Mouse (Mus musculus): ENCODE measurements around the gene Fam166b.

Fam166b gene

DNA sequence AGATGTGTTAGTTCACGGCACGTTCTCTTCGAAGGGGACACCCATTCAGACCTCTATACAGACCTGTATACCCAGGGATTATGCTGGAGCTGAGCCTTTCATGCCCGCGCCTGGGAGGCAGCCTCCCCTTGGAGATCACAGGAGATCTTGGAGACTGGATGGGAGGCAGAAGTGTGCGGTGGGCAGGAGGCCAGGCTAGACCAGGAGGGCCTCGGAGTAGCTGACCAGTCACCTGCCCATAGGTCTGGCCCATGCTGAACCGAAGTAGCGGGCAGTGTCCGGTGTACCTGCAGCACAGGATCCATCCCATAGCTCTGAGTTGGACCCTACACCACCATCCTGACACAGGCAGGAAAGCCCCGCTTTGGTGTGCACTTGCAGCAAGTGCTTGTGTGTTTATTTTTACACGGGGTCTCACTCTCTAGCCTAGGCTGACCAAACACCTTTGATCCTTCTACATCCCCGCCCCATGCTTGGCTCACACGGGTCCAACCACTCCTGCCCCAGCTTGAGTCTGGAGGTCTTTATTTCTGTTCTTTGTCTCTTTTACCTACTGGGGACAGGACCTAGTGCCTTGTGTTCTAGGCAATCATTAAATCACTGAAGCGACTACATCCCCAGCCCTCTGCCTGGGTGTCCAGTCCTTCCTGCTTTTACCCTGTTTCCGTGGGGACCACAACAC lies 613 bp downstream of the Fam166b start:
- DNase-seq (ENCODE audit: low read depth, low spot score): no peak

DNA sequence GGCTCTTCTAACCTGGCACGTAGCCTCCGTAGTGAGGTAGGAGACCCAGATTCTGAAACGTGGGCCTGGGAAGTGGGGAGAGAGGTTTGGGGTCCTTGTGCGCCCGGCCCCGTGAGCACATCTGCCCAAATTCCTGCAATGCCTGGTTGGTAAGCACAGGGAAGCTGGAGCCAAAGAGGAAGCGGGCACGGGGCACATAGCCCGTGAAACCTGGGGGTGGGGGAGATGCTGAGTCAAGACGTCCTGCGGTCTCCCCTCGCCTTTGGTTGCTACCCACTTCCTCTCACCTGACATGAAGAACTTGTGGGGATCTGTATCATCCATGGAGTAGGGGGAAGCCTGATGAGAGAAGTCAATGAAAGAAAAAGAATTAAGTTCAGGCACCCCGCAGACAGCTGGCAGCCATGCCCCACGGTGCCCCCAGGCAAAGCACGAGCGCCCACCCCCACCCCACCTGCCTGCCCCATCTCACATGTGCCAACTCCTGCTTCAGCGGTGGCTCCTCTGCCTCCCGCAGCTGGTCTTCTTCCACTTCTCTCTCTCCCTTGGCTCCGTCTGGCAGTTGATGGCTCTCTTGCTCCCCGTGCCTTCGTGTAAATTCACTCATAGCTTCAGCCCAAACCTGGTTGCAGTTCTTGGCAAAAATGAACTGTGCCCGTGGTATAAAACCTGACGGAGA lies 1.3 kb downstream of the Fam166b start:
- no peak for DNase-seq (ENCODE audit: low read depth, low spot score)

DNA sequence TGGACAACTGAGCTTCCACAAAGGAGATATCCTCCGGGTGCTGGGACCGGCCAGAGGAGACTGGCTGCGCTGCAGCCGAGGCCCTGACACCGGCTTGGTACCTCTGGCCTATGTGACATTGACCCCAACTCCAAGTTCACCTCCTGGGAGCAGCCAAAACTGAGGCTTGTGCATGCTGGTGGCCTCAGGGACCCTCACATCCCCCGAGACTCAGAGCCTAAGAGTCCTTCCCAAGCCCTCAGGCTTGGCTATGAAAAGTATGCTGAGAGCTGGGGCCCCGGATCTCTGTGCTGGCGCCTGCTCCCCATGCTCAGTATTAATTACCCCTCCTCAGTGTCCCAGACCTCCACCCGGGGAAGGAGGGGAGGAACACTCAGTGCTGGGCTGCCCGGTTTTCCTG lies 2.4 kb downstream of the Fam166b start:
- no peak for DNase-seq (ENCODE audit: low read depth, low spot score)

DNA sequence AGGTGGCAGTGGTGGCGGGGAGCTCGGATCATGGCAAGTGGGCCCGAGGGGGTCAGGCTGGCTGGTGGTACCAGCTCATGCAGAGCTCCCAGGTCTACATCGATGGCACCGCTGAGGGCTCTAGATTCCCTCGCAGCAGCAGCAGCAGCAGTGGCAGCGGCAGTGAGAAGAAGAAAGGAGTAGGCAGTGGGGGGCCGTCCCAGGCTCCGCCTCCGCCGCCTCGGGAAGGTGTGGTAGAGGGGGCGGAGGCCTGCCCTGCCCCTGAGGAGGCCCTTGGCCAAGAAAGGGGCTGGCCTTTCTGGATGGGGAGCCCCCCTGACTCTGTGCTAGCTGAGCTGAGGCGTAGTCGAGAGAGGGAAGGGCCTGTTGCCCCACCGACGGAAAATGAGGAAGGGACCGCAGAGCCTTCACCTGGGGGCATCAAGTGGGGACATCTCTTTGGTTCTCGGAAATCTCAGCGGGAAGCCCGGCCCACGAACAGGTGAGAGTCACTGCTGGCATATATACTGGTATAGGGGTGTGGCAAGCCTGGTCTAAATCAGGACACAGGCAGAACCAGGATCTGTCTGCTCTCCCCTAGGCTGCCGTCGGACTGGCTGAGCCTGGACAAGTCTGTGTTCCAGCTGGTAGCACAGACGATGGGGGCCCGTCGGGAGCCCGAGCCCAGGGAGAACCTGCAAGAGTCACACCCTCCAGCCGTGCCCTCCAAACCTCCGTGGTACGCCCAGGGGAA lies 3.1 kb downstream of the Fam166b start:
- no peak for DNase-seq (ENCODE audit: low read depth, low spot score)

DNA sequence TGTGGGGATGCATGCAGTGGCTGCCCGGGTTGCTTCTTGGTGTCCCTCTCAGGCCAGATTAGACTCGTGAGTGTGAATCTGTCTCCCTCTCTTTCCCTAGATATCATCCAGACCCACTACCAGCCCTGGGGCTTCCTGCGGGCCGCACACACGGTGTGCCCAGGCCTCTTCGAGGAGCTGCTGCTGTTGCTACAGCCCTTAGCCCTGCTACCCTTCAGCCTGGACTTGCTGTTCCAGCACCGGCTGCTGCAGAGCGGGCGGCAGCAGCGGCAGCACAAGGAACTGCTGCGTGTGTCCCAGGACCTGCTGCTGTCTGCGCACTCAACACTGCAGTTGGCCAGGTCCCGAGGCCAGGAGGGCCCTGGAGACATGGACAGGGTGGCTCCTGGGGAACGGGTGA lies 3.7 kb downstream of the Fam166b start:
- no peak for DNase-seq (ENCODE audit: low read depth, low spot score)

DNA sequence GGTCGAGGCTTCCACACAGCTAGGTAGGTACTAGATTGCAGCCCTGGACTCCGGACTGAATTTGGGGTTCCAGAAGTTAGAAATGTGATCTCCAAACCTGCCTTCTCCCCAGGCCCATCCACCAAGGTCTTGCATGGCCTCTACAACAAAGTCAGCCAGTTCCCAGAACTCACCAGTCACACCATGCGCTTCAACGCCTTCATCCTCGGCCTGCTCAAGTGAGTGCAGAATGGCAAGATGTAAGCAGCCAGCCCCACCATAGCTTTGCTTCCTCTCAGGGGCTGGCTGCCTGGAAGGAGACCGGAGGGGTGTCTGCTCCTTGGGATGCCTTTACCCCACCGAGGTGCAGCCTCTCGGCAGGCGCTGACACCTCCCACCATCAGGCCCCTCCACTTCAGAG lies 4.9 kb downstream of the Fam166b start:
- DNase-seq (ENCODE audit: low read depth, low spot score): no peak

DNA sequence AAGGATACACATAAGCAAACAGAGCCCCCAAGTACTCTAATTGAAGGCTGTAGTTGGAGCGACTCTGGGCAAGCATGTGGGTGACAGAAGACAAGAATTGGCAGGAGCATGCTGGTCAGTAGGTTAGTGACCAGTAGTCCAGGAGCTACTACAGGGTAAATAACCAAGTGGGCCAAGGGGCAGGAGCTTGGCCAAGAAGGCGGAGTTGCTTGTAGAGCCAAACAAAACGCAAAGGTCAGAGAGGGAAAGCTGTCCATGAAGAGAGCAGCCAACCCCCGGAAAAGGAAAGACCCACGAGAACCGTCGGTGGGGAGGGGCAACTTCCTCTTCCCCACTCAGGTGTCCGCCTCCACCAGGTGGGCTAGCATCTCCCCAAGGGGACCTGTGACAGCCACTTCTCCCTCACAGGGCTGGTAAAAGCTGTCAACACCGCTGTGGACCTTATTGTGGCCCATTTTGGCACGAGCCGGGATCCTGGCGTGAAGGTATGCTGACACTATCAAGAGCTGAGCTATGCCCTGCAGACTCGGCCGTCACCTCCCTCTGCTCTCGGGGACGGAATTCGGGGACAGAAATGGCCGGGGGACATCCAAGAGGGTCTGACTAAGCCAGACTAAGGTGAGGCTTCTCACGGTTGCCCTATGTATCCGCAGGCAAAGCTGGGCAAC lies 5.5 kb downstream of the Fam166b start:
- DNase-seq (ENCODE audit: low read depth, low spot score): no peak

DNA sequence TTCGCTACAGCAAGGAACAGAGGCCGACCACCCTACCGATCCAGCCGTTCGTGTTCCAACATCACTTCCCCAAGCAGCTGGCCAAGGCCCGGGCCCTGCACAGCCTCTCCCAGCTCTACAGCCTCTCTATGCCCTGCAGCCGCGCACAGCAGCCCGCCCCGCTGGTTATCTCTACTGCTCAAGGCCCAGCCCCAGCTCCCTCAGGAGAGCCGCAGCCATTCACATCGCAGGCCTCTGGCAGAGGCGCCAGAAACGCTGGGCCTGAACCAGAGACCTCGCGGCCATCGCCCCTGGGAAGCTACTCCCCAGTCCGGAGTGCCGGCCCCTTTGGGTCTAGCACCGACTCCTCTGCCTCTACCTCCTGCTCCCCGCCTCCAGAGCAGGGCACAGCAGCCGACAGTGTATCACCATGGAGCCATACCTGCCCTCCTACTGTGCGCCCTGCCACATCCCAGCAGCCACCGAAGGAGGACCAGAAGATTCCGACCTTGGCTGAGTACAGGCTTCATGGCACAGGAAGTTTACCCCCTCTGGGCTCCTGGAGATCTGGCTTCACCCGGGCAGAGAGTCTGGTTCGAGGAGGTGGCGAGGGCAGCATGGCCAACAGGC lies 7.2 kb downstream of the Fam166b start:
- no peak for DNase-seq (ENCODE audit: low read depth, low spot score)

DNA sequence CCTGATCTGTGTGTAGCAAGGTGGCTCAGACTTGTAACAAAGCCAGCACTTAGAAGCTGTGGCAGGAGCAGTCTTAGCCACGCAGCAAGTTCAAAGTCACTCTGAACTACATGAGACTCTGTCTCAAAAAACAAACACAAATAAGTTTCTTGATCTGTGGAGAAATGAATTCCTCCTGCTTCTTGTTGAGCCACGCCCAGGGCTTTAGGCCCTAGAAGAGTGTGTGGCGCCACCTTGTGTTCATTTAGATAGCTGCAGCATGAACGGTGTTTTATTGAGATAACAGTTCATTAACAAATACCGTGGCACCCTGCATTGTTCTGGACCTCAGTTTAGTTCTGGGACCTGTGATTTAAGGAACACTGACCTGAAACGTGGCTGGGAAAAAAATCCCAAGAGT lies 8.6 kb downstream of the Fam166b start:
- DNase-seq (ENCODE audit: low read depth, low spot score): no peak

DNA sequence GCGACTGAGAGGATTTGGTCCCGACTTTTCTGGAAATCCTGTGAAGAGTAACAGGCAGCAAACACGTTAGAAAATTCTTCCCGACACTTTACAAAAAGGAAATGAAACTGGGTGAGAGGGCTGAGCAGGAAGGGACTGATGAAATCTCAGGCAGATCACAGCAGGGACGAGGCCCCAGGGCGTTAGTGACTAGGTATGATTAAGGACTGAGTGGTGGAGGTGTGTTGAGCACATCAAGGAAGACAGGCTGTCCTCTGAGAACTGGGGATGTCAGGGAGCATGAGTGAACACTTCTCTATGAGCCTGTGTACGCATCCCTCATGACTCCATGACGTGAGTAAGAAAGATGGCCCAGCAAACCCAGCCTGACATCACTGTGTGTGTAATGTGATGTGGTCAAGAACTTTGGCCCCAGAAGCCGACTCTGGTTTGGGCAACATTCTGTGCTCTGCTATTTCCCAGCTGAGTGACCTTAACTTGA lies 9.1 kb downstream of the Fam166b start:
- DNase-seq (ENCODE audit: low read depth, low spot score): no peak

DNA sequence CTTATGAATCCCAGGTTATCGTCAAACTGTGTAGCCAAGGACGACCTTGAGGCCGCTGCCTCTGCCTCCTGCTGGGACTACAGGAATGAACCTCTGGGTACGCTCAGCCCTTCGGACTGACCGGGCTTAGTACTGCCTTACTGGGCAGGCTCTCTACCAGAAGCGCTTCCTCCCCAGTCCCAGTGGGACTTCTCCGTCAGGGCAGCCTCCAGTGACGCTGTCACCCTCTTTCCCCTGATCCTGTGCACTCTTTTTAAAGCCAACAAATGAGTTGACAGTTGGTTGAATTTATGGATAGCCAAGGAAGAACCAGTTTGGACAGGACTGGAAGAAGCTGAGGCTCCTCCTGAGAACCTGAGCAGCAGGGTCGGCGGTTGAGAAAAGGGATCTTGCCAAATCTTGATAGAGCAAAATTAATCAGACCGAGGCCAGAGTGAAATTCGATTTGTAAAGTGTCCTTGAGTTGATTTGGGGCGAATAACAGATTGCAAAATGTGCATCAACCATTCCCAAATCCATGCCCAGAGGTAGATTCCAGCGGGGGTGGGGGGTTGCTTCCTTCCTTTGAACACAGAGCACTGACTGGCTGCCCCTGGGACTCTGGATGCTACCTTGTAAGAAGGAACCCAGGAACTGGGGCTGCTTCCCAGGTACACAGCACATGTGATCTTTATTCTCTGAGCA lies 9.8 kb downstream of the Fam166b start:
- no peak for DNase-seq (ENCODE audit: low read depth, low spot score)

DNA sequence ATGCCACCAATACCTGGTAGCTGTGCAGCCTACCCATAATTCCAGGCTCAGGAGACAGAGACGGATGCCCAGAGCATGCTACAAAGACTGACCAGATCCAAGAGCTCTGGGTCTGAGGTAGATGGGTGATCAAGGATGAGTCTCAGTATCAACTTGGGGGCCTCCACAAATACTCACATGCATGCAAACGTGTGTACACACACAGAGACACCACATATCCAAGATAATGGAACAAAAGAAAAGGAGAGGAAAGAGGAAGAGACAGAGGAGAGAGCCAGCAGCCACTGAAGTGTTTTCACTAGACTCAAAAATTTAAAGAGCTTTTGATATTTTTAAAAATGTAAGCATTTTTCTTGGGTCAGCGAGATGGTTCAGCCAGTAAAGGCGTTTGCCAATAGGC lies 10.5 kb downstream of the Fam166b start:
- DNase-seq (ENCODE audit: low read depth, low spot score): no peak

DNA sequence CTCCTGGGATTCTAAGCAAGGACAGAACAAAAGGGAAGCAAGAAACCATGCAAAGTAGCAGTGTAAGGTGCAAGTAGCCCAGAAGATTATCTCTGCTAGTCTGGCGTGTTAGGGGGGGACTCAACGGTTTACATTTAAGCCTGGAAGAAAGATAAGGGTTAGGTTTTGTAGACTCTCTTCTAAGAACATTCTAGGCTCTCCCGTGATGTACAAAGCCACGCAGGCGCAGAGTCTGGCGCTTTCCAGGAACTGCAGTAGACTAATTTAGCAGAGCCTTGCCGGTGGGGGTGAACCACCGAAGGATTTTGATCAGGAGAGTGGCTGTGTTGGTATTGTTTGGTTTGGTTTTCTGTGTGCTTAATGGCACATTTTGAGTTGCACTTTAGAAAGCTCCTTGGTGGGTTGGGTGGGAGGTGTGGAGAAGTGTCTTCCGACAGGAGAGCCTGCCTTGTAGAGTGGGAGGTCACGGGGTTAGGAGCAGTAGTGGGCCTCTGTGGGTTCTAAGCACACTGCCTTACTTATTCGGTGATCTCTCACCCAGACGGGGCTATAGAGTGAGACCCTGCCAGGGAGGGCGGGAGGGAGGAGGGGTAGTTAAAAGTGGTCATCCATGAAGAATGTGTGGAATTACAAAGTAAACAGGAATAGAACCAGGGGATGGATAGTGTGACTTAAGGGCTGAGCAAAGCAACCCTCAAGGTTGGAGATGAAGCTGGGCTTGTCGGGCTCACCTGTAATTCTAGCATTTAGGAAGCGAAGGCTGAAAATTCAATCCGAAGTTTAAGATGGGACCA lies 11.5 kb downstream of the Fam166b start:
- no peak for DNase-seq (ENCODE audit: low read depth, low spot score)

DNA sequence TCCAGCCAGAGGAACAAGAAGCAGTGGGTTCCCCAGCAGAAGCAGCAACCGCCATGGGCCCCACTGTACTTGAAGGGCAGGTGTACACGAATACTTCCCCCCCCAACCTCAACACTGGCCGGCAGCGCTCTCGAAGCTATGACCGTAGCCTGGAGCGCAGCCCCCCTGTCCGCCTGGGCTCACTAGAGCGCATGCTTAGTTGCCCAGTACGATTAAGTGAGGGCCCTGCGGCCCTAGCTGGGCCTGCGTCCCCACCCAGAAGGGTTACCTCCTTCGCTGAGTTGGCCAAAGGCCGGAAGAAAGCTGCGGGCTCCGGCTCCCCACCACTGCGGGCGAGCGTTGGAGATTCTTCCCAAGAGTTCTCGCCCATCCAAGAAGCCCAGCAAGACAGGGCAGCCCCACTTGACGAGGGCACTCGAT lies 12.9 kb downstream of the Fam166b start:
- DNase-seq (ENCODE audit: low read depth, low spot score): no peak

DNA sequence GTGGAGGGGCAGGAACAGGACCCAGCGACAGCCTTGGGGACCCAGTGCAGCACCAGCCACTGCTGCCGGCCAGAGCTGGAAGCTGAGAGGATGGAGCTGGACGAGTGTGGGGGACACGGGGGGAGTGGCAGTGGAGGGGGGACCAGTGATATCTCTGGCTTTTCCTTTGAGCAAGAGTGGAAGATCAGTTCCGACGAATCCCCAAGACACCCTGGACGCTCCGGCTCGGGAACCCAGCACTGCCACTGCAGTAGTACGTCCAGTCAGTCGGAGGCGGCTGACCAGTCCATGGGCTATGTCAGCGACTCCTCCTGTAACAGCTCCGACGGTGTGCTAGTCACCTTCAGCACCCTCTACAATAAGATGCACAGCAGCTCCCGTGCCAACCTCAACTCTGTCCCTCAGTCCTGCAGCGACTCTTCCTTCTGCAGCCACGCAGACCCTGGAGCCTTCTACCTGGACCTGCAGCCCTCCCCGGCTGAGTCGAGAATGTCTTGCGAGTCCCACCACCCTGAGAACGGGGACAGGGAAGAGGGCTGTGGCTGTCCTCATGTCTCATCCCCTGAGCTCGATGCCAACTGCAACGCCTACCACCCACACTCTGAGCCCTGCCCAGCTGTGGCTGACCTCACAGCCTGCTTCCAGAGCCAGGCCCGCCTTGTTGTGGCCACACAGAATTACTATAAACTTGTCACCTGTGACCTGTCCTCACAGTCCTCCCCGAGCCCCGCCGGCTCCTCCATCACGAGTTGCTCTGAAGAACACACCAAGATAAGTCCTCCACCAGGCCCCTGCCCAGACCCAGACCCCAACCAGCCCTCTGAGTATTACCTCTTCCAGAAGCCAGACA lies 13.5 kb downstream of the Fam166b start:
- DNase-seq (ENCODE audit: low read depth, low spot score): no peak

DNA sequence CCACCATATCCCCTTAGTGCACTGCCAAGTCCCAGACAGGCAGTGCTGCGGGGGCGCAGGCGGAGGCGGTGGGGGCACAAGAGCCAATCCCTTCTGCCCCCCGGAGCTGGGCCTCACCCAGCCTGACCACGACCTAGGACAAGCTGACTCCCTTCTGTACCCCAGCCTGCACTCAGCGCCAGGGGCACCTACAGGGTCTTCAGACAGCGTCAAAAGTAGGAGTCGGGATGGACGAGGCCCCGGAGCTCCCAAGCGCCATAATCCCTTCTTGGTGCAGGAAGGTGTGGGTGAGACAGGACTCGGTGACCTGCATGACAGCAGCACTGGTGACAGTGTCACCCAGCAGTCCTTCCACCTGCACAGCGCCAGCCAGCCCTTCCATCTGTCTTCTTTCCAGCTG lies 14.2 kb downstream of the Fam166b start:
- DNase-seq (ENCODE audit: low read depth, low spot score): no peak

DNA sequence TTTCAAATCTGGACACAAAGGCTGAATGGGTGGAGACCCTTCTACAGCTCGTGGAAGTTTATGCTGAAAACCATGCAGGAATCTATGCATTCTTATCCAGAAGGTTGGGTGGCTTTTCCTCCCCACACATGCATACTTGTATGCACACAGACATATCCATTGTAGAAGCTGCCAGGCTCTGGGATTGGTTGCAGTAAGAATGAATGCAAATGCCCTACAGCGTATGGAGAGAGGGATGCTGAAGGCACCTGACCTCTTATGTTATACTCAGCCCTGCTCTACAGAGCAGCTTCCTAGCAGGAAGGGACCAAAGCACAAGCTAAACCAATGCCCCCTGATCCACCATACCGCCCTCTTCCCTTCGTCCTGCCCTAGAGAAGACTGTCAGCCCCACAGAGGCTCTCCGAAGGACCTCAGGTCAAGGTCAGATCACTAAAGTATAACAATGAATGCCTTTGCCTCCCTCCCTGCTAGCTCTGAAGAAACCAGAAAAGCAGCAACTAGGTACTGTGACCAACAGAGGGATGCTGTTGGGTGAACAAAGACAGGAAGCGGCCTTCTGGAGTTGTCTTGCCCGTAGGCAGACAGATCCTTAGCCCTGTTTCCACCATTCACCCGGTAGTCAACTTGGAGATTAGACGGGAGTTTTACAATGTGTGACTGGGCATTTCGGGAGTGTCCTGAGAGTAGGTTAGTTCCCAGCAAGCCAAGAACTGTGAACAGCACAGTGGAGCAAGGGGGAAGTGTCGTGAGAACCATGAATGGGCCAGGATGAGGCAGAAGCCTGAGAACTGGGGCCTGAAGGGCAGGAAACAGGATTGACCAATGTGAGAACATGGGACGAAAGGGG lies 21.6 kb downstream of the Fam166b start:
- DNase-seq (ENCODE audit: low read depth, low spot score): no peak

DNA sequence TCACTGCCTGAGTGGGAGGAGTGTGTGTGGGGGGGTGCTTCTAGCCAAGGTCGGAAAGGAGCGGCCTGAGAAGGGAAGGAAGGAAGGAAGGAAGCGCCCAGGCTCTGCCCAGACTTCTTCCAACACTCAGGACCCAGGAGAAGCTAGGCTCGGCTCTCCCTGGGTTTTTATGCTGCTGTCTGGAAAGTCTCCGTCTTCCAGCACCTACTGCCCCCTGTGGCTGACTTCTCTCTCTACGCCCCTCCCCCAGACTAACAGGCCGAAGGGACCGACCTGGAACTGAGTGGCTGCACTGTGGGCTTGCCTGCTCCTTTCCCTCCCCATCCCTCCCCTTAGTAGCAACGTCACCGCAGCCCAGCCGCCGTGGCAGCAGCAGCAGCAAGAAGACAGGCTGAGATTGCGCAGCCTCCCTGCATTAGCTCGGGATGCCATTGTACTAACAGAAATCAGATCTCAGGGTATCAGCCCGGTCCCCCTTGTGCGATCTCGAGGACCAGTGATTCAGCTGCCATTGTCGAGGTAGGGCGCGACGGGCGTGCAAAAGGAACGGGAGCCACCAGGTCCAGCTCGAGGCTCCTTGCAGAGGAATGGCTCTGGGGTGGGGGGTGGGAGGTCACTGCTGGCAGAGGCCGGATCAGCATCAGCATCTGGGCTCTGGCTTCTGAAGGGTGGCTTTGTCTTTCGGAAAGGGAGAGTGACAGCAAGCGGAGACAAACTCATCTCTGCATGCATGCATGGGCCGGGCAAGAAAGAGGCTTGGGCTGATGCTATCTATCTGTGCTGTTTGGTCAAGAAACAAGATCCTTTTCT lies 22.6 kb downstream of the Fam166b start:
- DNase-seq (ENCODE audit: low read depth, low spot score): peak; percentile 81

Data from brain, embryonic 18.5 days (tissue).